Mouse (Mus musculus): Measurements from ENCODE around the gene Gjb5. TPM values are rescaled to one million over a fixed set of nuclear protein-coding genes. Genes with fewer than 3 reads are reported as not detected.
A peak's percentile ranks its signal among the peaks of the same experiment; 100 is the strongest.

Gene Gjb5
- total RNA-seq, 1 experiment = 27.1 TPM

DNA sequence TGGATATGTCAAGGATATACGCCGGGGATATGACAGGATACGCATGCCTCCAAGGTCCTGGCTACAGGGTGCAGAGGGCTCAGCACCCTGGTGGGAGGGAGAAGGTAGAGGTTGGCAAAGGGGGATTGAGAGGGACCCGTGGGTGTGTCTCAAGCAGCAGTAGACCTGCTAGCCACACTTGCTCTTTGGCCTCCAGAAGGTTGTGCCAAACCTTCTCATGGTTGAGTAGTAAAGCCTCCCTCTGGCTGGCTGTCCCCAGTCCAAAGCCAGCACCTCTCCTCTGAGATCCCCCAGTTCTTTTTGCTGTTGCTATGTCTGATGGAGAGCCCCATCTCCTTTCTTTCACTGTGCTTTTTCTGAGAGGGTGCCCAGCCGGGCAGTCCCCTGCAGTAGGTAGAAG lies 32.7 kb downstream of the Gjb5 start:
- TF ChIP-seq HCFC1 (IDR thresholded peaks at IDR 0.05; ENCODE audit: borderline replicate concordance, insufficient read depth, low read length) (no peak), CHD2 (IDR thresholded peaks at IDR 0.05; ENCODE audit: low read depth, low read length) (no peak), ZNF384 (IDR thresholded peaks at IDR 0.05; ENCODE audit: low read depth, low read length) (no peak), MAFK (IDR thresholded peaks at IDR 0.05; ENCODE audit: insufficient read depth, low read depth, low read length) (no peak), ZC3H11A (IDR thresholded peaks at IDR 0.05; ENCODE audit: borderline replicate concordance, low read depth, low read length) (no peak)
- Histone ChIP-seq H3K4me1 (ENCODE audit: control insufficient read depth in 2 of 2, insufficient read depth in 2 of 2, low read length in 2 of 2, poor library complexity in 1 of 2) (peaks cover 7 to 21% of the 10 kb centered on the region in 2 experiments; a peak in 3 of 4 replicates), H3K9me3 (ENCODE audit: control insufficient read depth, insufficient read depth, low read depth, low read length) (no peaks in the 10 kb centered on the region), H3K9ac (ENCODE audit: insufficient read depth, low read depth, low read length, poor library complexity, severe bottlenecking) (peak overlapping the region; percentile 50; the same call in 1 of the 2 replicates), H3K4me3 (ENCODE audit: insufficient read depth in 1 of 2, low read depth in 1 of 2, low read length in 2 of 2, poor library complexity in 1 of 2, severe bottlenecking in 1 of 2) (peak overlapping the region in 1 of 2 experiments; percentile 45; a peak in 2 of 4 replicates), H3K36me3 (ENCODE audit: control insufficient read depth, insufficient read depth, low read length, poor library complexity, severe bottlenecking) (peaks cover 23% of the 10 kb centered on the region), H3K27ac (ENCODE audit: insufficient read depth, low read depth, low read length, poor library complexity, severe bottlenecking) (peak overlapping the region; percentile 15; the same call in 1 of the 2 replicates)
- no peak for DNase-seq (ENCODE audit: low read depth, low spot score)
- in situ Hi-C loops (cut with MboI; ENCODE audit: low sequenced_read_pairs in 2 of 2, unreplicated experiment in 2 of 2) = no loop called here

DNA sequence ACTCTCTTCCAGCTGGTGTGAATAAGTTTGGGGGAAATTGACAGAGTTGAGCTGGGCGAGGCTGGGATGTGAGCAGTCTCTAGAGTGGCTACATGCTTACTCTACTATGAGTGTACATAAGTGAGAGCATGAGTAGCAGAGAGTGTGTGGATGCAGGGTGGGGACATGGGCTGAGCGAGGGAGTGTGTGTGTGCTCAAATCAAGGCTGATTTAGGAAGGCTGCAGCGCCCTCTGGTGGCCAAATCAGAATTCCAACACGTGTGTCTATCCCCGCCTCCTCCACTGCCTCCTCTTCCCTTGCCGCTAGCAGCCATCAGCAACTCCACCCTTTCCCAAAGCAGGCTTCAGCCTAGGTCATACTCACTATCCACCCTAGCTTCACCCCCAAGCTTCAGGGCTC lies 33.2 kb downstream of the Gjb5 start:
- in situ Hi-C loops (cut with MboI; ENCODE audit: low sequenced_read_pairs in 2 of 2, unreplicated experiment in 2 of 2) = no loop called here
- peaks cover 7 to 21% of the 10 kb centered on the region in 2 experiments; a peak in 3 of 4 replicates for H3K4me1 ChIP-seq (ENCODE audit: control insufficient read depth in 2 of 2, insufficient read depth in 2 of 2, low read length in 2 of 2, poor library complexity in 1 of 2)
- H3K9me3 ChIP-seq (ENCODE audit: control insufficient read depth, insufficient read depth, low read depth, low read length) = no peaks in the 10 kb centered on the region
- no peak overlapping the region for H3K27ac ChIP-seq (ENCODE audit: insufficient read depth, low read depth, low read length, poor library complexity, severe bottlenecking)
- no peak for TF ChIP-seq HCFC1 (IDR thresholded peaks at IDR 0.05; ENCODE audit: borderline replicate concordance, insufficient read depth, low read length)
- TF ChIP-seq ZNF384 (IDR thresholded peaks at IDR 0.05; ENCODE audit: low read depth, low read length) = no peak
- no peak for TF ChIP-seq CHD2 (IDR thresholded peaks at IDR 0.05; ENCODE audit: low read depth, low read length)
- no peak for TF ChIP-seq MAFK (IDR thresholded peaks at IDR 0.05; ENCODE audit: insufficient read depth, low read depth, low read length)
- TF ChIP-seq ZC3H11A (IDR thresholded peaks at IDR 0.05; ENCODE audit: borderline replicate concordance, low read depth, low read length) = peak; percentile 51; the same call in 1 of the 2 replicates
- peaks cover 23% of the 10 kb centered on the region for H3K36me3 ChIP-seq (ENCODE audit: control insufficient read depth, insufficient read depth, low read length, poor library complexity, severe bottlenecking)
- H3K9ac ChIP-seq (ENCODE audit: insufficient read depth, low read depth, low read length, poor library complexity, severe bottlenecking) = peak overlapping the region; percentile 51; the same call in 1 of the 2 replicates
- peak; percentile 99 for DNase-seq (ENCODE audit: low read depth, low spot score)
- H3K4me3 ChIP-seq (ENCODE audit: insufficient read depth in 1 of 2, low read depth in 1 of 2, low read length in 2 of 2, poor library complexity in 1 of 2, severe bottlenecking in 1 of 2) = peak overlapping the region in 1 of 2 experiments; percentile 45; a peak in 2 of 4 replicates

DNA sequence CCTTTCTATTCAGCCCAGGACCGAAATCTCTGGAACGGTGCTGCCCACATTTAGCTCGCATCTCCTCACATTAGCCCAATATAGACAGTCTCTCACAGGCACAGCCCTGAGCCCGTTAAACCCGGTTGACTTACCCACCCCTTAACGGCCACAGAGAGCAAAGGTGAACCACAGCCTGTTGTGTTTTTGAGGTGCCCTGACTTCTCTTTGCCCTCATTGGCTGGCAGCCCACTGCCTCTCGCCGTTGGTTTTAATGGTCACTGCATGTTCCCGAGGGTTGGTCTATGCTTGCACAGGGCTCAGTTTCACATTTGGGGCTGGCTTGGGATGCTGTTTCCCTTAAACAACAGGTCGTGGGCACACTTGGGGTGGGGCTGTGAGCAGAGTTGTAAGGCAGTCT lies 33.7 kb downstream of the Gjb5 start:
- in situ Hi-C loops (cut with MboI; ENCODE audit: low sequenced_read_pairs in 2 of 2, unreplicated experiment in 2 of 2) = no loop called here
- Histone ChIP-seq H3K36me3 (ENCODE audit: control insufficient read depth, insufficient read depth, low read length, poor library complexity, severe bottlenecking) (peaks cover 23% of the 10 kb centered on the region), H3K9me3 (ENCODE audit: control insufficient read depth, insufficient read depth, low read depth, low read length) (no peaks in the 10 kb centered on the region), H3K9ac (ENCODE audit: insufficient read depth, low read depth, low read length, poor library complexity, severe bottlenecking) (peak overlapping the region; percentile 51; the same call in 1 of the 2 replicates), H3K4me3 (ENCODE audit: insufficient read depth in 1 of 2, low read depth in 1 of 2, low read length in 2 of 2, poor library complexity in 1 of 2, severe bottlenecking in 1 of 2) (peak overlapping the region in 1 of 2 experiments; percentile 15; a peak in 1 of 4 replicates), H3K4me1 (ENCODE audit: control insufficient read depth in 2 of 2, insufficient read depth in 2 of 2, low read length in 2 of 2, poor library complexity in 1 of 2) (peaks cover 7 to 21% of the 10 kb centered on the region in 2 experiments; a peak in 3 of 4 replicates), H3K27ac (ENCODE audit: insufficient read depth, low read depth, low read length, poor library complexity, severe bottlenecking) (no peak overlapping the region)
- TF ChIP-seq CHD2 (IDR thresholded peaks at IDR 0.05; ENCODE audit: low read depth, low read length) = no peak
- TF ChIP-seq HCFC1 (IDR thresholded peaks at IDR 0.05; ENCODE audit: borderline replicate concordance, insufficient read depth, low read length) = no peak
- no peak for TF ChIP-seq ZC3H11A (IDR thresholded peaks at IDR 0.05; ENCODE audit: borderline replicate concordance, low read depth, low read length)
- DNase-seq (ENCODE audit: low read depth, low spot score) = no peak

DNA sequence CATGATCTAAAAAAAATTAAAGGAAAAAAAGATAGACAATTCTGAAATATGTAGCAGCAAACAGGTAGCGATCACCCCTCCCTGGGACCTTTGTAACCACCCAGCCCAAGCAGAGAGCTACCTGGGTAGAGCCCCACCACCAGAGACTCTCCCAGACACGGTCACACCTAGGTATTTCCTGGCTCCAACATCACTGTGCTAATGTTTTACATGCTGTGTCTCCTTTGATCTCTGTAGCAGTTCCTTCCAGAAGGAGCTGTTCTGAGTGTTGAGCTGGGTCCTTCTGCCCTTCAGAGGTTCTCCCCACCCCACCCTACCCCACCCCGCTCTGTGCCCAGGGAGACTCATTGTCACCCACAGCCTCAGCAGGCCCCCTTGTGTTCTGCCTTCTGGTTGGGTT lies 34.3 kb downstream of the Gjb5 start:
- DNase-seq (ENCODE audit: low read depth, low spot score) = no peak
- in situ Hi-C loops (cut with MboI; ENCODE audit: low sequenced_read_pairs in 2 of 2, unreplicated experiment in 2 of 2) = no loop called here

More for the DNA sequence above, 34.3 kb downstream of the Gjb5 start:
- Histone ChIP-seq H3K4me1 (ENCODE audit: control insufficient read depth in 2 of 2, insufficient read depth in 2 of 2, low read length in 2 of 2, poor library complexity in 1 of 2) (peaks cover 7 to 21% of the 10 kb centered on the region in 2 experiments; a peak in 3 of 4 replicates), H3K9me3 (ENCODE audit: control insufficient read depth, insufficient read depth, low read depth, low read length) (no peaks in the 10 kb centered on the region), H3K4me3 (ENCODE audit: insufficient read depth in 1 of 2, low read depth in 1 of 2, low read length in 2 of 2, poor library complexity in 1 of 2, severe bottlenecking in 1 of 2) (no peak overlapping the region), H3K27ac (ENCODE audit: insufficient read depth, low read depth, low read length, poor library complexity, severe bottlenecking) (no peak overlapping the region), H3K9ac (ENCODE audit: insufficient read depth, low read depth, low read length, poor library complexity, severe bottlenecking) (no peak overlapping the region), H3K36me3 (ENCODE audit: control insufficient read depth, insufficient read depth, low read length, poor library complexity, severe bottlenecking) (peaks cover 23% of the 10 kb centered on the region)
- TF ChIP-seq CHD2 (IDR thresholded peaks at IDR 0.05; ENCODE audit: low read depth, low read length) (no peak), ZC3H11A (IDR thresholded peaks at IDR 0.05; ENCODE audit: borderline replicate concordance, low read depth, low read length) (no peak), HCFC1 (IDR thresholded peaks at IDR 0.05; ENCODE audit: borderline replicate concordance, insufficient read depth, low read length) (no peak), MAFK (IDR thresholded peaks at IDR 0.05; ENCODE audit: insufficient read depth, low read depth, low read length) (no peak), ZNF384 (IDR thresholded peaks at IDR 0.05; ENCODE audit: low read depth, low read length) (no peak)

Measured in ES-E14 (cell line).